Mouse (Mus musculus) C2C12 (cell line): ENCODE results near the gene Gm20716. TPM values are rescaled to one million over a fixed set of nuclear protein-coding genes. Genes with fewer than 3 reads are reported as not detected.

Experiments
- H3K27me3 ChIP-seq: one replicate; pipeline ENCODE4 v1.6.1; 2011; ENCODE audit not compliant: control insufficient read depth, insufficient read depth, insufficient read length
- H3K36me3 ChIP-seq: one replicate; pipeline ENCODE4 v1.6.1; 2011; ENCODE audit not compliant: control insufficient read depth, insufficient read depth
- H3K4me3 ChIP-seq: one replicate; pipeline ENCODE4 v1.5.1; 2011; ENCODE audit warnings: mild to moderate bottlenecking, control low read depth; ENCODE audit not compliant: poor library complexity, insufficient read depth, severe bottlenecking
- H3K79me2 ChIP-seq: one replicate; pipeline ENCODE4 v1.6.1; 2011; ENCODE audit not compliant: control insufficient read depth, insufficient read depth
- H3K79me3 ChIP-seq: one replicate; pipeline ENCODE4 v1.6.1; 2011; ENCODE audit warnings: low read depth, control low read depth
- H3ac ChIP-seq: one replicate; pipeline ENCODE3; 2011; ENCODE audit warnings: low read depth; ENCODE audit not compliant: control insufficient read depth, insufficient read length
- CEBPB ChIP-seq: IDR thresholded peaks from one replicate; pipeline ENCODE4 v1.6.1; 2011; ENCODE audit warnings: low read depth, mild to moderate bottlenecking, control low read depth, moderate library complexity
- CTCF ChIP-seq: IDR thresholded peaks from one replicate; pipeline ENCODE4 v1.5.1; 2011; ENCODE audit not compliant: control insufficient read depth, insufficient read depth, insufficient read length
- FOSL1 ChIP-seq: IDR thresholded peaks from one replicate; pipeline ENCODE4 v1.8.0; 2011; ENCODE audit warnings: mild to moderate bottlenecking, low read length; ENCODE audit not compliant: poor library complexity, insufficient read depth, severe bottlenecking
- MAX ChIP-seq: IDR thresholded peaks from one replicate; pipeline ENCODE4 v1.6.1; 2011; ENCODE audit warnings: mild to moderate bottlenecking, control low read depth
- MYOD1 ChIP-seq: IDR thresholded peaks from one replicate; pipeline ENCODE4 v1.6.1; 2011; ENCODE audit warnings: low read depth; ENCODE audit not compliant: control insufficient read depth, insufficient read length
- MYOG ChIP-seq: IDR thresholded peaks from one replicate; pipeline ENCODE4 v1.6.1; 2011; ENCODE audit not compliant: control insufficient read depth, insufficient read length; ENCODE audit errors: extremely low read depth
- USF1 ChIP-seq: IDR thresholded peaks from one replicate; pipeline ENCODE4 v1.6.1; 2011; ENCODE audit warnings: low read depth, mild to moderate bottlenecking, control low read depth, moderate library complexity
- polyA plus RNA-seq: library from polyadenylated mRNA; unstranded; fragments of >200 nt; fragmentation: generic; extraction: Trizol; gene quantifications from one replicate; pipeline ENCODE4 v1.2.1, GENCODE M21; 2012; ENCODE audit warnings: missing spikeins

The Gm20716 gene
- polyA plus RNA-seq, 1 experiment: 17.1 TPM

GRCm38 (mm10) chr2:168193685-168194084 is 36.5 kb downstream of the Gm20716 start:
- Histone ChIP-seq H3K79me2 (peaks cover 100% of the 10 kb centered on the region), H3K36me3 (peaks cover 81% of the 10 kb centered on the region), H3ac (no peak overlapping the region), H3K79me3 (peaks cover 100% of the 10 kb centered on the region), H3K4me3 (no peak overlapping the region), H3K27me3 (no peaks in the 10 kb centered on the region)
- no peak for TF ChIP-seq FOSL1
- TF ChIP-seq USF1: no peak
- no peak for TF ChIP-seq CEBPB
- TF ChIP-seq CTCF: no peak
- no peak for TF ChIP-seq MAX
- no peak for TF ChIP-seq MYOG
- TF ChIP-seq MYOD1: no peak

- Histone ChIP-seq H3K79me3 (peaks cover 99% of the 10 kb centered on the region), H3K4me3 (no peak overlapping the region), H3K79me2 (peaks cover 100% of the 10 kb centered on the region), H3K27me3 (no peaks in the 10 kb centered on the region), H3ac (no peak overlapping the region), H3K36me3 (peaks cover 81% of the 10 kb centered on the region)
- TF ChIP-seq CEBPB: no peak
- TF ChIP-seq CTCF: no peak
- no peak for TF ChIP-seq USF1
- TF ChIP-seq MYOG: no peak
- no peak for TF ChIP-seq FOSL1
- TF ChIP-seq MAX: no peak
- TF ChIP-seq MYOD1: no peak
Measured at GRCm38 (mm10) chr2:168191856-168192255, 38.3 kb downstream of the Gm20716 start.

GRCm38 (mm10) chr2:168175946-168176345 is 54.2 kb downstream of the Gm20716 start:
- Histone ChIP-seq H3K79me3 (no peaks in the 10 kb centered on the region), H3K79me2 (peaks cover under 1% of the 10 kb centered on the region), H3K4me3 (no peak overlapping the region), H3K27me3 (no peaks in the 10 kb centered on the region), H3K36me3 (peaks cover 8% of the 10 kb centered on the region), H3ac (no peak overlapping the region)
- TF ChIP-seq CTCF: no peak
- no peak for TF ChIP-seq CEBPB
- TF ChIP-seq MYOG: no peak
- TF ChIP-seq USF1: no peak
- no peak for TF ChIP-seq MAX
- TF ChIP-seq MYOD1: no peak
- TF ChIP-seq FOSL1: no peak

GRCm38 (mm10) chr2:168170167-168170685 is 59.9 kb downstream of the Gm20716 start:
- Histone ChIP-seq H3K27me3 (no peaks in the 10 kb centered on the region), H3K79me3 (no peaks in the 10 kb centered on the region), H3ac (no peak overlapping the region), H3K79me2 (no peaks in the 10 kb centered on the region), H3K4me3 (no peak overlapping the region), H3K36me3 (no peaks in the 10 kb centered on the region)
- TF ChIP-seq CEBPB: no peak
- no peak for TF ChIP-seq CTCF
- no peak for TF ChIP-seq MAX
- TF ChIP-seq MYOG: no peak
- TF ChIP-seq FOSL1: no peak
- TF ChIP-seq USF1: no peak
- no peak for TF ChIP-seq MYOD1

GRCm38 (mm10) chr2:168169800-168170113 is 60.4 kb downstream of the Gm20716 start:
- no peak for TF ChIP-seq CTCF
- no peak for TF ChIP-seq USF1
- TF ChIP-seq FOSL1: no peak
- no peak for TF ChIP-seq MAX
- TF ChIP-seq MYOD1: no peak
- no peak for TF ChIP-seq CEBPB
- TF ChIP-seq MYOG: no peak
- H3K36me3 ChIP-seq: no peaks in the 10 kb centered on the region
- no peaks in the 10 kb centered on the region for H3K27me3 ChIP-seq
- H3K79me3 ChIP-seq: no peaks in the 10 kb centered on the region
- H3ac ChIP-seq: no peak overlapping the region
- H3K79me2 ChIP-seq: no peaks in the 10 kb centered on the region
- H3K4me3 ChIP-seq: no peak overlapping the region
